Mouse (Mus musculus) MEL (cell line): ENCODE results near the gene Rbfox3.
"Not testable (repeated sequence)": the region's sequence is repeated elsewhere in the genome, so short reads cannot be mapped to it uniquely, and the experiment has no call there.

Source experiments
- MYC ChIP-seq: IDR thresholded peaks from 2 replicates; pipeline ENCODE4 v1.6.1; 2011; ENCODE audit warnings: low read depth, mild to moderate bottlenecking, low read length, improper control_type of control experiment, moderate library complexity
- NRF1 ChIP-seq: IDR thresholded peaks from 2 replicates; pipeline ENCODE4 v1.6.1; 2014; ENCODE audit warnings: low read depth, mild to moderate bottlenecking, inconsistent platforms, low read length, improper control_type of control experiment, moderate library complexity; ENCODE audit not compliant: poor library complexity, insufficient read depth, severe bottlenecking
- POLR2A ChIP-seq, 2 experiments: IDR thresholded peaks; 2 replicates each; pipeline ENCODE4 v1.6.1; 2011 to 2012; ENCODE audit warnings: low read length in 2 of 2, mild to moderate bottlenecking in 2 of 2, control low read depth in 1 of 2, improper control_type of control experiment in 1 of 2, low read depth in 1 of 2, moderate library complexity in 1 of 2; ENCODE audit not compliant: control insufficient read depth in 1 of 2, insufficient read depth in 1 of 2, poor library complexity in 1 of 2
- UBTF ChIP-seq: IDR thresholded peaks from 2 replicates; pipeline ENCODE4 v1.6.1; 2012; ENCODE audit warnings: low read depth, mild to moderate bottlenecking, inconsistent platforms, low read length, improper control_type of control experiment, moderate library complexity, borderline replicate concordance; ENCODE audit not compliant: insufficient read depth

DNA sequence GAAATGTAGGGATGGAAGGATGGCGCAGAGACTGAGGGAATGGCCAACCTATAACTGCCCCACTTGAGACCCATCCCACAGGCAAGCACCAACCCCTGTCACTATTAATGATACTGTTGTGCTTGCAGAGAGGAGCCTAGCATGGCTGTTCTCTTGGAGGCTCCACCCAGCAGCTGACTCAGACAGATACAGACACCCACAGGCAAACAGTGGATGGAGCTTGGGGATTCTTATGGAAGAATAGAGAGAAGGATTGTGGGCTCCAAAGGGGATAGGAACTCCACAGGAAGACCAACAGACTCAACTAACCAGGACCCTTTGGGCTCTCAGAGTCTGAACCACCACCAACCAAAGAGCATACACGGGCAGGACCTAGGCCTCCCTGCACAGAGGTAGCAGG, 136.6 kb downstream of the Rbfox3 start:
- TF ChIP-seq NRF1; POLR2A (IDR thresholded peaks at IDR 0.05; ENCODE audit: control insufficient read depth in 1 of 2, insufficient read depth in 1 of 2, low read depth in 1 of 2, low read length in 2 of 2, poor library complexity in 1 of 2); MYC; UBTF: not testable (repeated sequence)
